Mouse (Mus musculus): Measurements from ENCODE around the gene Crnkl1.

Crnkl1 gene

DNA sequence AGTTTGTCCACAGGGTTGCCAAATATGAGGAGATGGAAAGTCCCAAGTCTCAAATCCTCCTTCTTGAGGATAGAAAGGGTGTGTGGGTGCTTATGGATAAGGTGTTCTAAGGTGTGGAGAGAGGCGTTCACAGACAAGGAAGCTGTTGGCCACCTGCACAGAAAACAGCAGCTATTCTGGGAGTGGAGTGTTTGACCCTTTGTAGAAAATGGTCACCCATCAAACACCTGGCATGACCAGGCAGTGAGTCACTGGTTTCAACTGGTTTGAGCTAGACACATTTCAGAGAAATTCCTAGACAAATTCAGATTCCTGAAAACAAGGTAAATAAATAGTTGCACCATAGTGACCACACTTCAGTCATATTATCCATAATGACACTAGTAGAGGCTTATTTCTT lies 62.7 kb downstream of the Crnkl1 start:
- no peak for DNase-seq

DNA sequence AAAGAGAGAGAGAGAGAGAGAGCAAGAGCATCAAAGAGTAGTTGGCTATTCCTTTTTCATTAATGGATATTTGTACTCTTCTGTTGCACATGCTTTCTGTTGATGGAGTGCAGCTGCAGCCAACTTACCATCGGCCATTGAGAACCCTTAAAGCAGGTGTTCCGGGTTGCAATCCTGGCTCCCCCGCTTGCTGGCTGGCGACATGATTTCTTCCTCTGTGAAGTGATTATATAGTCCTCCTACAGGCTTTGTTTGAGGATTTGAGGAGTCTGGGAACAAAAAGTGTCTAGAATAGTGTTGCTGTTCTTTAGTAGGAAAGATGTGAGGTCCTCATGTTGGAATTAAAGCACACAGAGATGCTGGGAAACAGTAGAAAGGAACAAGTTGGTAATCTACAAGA lies 63.5 kb downstream of the Crnkl1 start:
- no peak for DNase-seq

Data from layer of hippocampus, adult 9-11 months (tissue).